Mouse (Mus musculus) frontal cortex, postnatal 10 days (tissue): ENCODE measurements around the gene Ltbp1.
A peak's percentile ranks its signal among the peaks of the same experiment; 100 is the strongest.

ENCODE experiments used
- DNase-seq, 2 experiments: peaks; one replicate each; pipeline ENCODE4 v3.0.0; 2022; ENCODE audit warnings: low spot score in 2 of 2, mixed read lengths in 1 of 2

The Ltbp1 gene

DNA sequence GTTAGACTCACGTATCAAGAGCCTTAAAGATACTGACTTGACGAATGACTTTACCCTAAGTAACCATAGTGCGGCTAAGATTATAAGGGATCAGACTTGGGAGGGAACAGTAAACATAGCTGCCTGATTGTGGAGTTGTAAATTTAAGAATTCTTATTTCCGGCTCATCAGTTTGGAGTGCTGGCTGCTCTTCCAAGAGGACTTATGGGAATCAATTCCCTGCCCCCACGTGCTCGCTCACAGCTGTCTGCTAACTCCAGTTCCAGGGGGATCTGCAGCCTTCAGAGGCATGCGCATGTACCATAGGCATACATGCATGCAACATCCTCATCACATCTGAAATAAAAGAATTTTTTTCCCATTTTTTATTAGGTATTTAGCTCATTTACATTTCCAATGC, 61.0 kb downstream of the Ltbp1 start:
- DNase-seq = no peak

DNA sequence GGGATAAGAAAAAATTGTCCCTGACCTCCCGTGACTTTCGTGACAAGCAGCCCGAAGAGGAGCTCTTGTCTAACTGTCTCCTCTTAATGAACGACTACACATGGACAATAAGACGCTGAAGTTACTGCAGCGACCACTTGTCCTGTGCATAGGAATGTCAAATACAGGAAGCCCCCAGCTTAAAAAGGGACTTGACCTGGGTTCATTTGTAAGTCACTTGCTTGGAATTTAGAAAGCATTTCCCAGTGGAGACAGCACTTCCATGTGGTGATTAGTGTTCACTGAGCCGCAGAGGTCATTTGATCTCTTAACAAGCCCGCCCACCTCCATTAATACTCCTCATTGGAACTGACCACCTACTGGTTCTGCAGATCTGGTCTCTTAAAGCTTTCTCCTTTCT, 61.9 kb downstream of the Ltbp1 start:
- no peak for DNase-seq

DNA sequence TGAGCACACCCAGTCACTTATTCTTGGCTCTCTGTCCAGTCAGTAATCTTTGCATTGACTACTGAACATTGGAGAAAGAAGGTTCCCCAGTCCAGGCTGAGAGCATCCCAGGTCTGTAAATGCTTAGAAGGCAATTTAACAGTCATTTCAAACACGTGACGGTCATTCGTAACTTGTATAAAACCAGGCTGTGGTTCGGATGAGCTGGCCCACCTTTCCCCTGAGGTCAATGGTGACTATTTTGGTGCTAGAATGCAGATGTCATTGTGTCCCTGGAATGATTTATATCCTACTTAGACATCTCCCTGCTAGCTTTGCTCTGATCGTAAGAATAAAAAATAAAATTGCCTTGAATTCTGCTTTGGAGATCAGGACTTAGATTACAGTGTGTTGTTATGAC, 63.9 kb downstream of the Ltbp1 start:
- no peak for DNase-seq

DNA sequence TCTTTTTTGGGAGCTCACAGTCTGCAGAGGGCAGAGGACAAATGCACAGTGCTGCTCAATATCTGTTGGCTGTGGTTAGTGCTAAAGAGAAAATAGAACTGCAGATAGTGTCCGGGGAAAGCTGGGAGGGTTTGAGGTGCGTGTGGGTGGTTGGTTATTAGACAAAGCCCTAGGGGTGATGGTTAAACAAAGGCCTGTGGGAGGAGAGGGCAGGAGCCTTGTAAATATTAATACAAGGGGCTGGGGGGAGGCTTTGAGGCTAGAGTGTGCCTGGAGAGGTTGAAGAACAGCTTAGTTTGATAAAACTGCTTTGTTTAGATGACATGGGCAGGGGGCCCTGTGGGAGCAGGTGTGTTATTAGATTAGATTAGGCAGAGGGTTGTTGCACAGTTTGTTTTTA, 65.8 kb downstream of the Ltbp1 start:
- no peak for DNase-seq

DNA sequence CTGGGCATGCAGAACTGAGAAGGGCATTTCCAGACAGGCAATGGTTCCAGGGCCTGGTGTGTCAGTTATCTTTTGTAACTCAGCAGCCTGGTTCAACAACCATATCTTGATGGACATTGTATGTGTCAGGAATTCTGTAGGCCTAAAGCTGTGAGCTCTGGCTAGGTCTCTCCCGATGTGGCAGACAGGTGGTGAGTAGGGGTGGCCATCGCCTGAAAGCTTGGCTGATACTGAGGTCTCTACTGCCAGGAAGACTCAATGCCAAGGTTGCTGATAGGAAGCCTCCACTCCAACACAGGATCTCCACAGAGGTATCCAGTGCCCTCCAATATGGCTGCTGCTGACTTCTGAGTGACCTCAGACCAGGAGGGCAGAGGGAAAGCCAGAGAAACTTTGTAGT, 66.4 kb downstream of the Ltbp1 start:
- DNase-seq = no peak

DNA sequence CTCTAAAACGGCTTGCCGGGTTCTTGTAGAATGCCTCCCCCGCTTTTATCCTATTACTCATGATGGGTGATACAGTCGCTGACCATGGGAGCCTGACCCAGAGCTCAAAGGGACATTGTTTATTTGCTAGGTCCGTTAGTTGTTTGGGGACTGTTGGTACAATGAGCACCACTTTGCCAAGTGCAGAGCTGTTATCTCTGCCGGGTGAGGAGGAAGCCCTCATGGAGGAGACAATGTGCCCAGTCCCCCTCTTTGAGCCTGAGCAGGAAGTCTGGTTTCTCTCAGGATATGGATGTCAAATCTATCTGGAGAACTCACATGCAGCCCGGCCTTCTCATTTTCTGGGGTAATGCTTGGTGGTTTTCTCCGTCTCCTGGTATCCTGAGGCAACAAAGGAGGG, 68.5 kb downstream of the Ltbp1 start:
- no peak for DNase-seq

DNA sequence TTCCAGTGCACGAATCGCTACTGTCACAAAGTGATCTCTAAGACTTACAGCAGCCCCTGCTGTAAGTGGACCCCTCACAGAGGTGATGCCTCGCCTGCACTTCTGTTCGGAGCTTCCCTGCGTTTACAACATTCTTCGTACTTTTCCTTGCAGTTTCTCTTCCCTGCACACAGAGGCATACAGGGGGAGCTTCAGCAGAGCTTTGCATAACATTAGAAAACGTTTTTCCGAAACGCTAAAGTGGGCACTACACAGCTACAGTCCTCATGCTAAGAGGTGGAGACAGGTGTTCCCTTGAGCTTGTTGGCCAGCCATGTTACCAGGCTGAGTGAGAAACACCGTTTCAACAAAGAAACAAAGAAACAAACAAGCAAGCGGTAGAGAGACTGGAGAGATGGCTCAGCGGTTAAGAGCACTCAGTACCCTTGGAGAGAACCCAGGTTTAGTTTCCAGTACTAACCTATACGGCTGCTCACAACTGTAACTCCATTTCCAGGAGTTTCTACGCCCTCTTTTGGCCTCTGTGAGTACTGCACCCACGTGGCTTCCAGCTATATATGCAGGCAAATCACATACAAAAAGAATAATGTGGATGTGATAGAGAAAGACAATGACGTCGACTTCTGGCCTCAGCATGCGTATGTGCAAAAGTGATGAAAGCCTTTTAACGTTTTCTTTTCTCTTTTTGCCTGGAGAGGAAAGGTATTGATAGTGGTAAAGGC, 69.8 kb downstream of the Ltbp1 start:
- no peak for DNase-seq

DNA sequence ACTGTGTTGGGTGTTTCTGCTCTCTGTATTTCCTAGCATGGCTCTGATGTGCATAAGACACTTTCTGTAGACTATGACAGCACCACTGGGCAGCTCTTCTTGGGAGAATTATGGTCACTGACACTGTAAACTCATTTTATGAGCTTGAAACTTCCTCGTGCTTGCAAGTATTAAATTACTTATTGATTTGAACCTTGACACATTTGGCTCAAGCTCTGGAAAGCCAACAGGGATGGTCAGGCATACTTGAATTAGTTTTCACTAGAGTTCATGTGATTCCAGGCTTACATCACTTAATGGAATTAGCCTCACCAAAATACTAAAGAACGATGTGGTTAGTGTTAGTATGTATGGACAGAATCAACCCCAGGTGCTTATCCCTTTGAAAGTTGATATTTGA, 76.0 kb downstream of the Ltbp1 start:
- no peak for DNase-seq

DNA sequence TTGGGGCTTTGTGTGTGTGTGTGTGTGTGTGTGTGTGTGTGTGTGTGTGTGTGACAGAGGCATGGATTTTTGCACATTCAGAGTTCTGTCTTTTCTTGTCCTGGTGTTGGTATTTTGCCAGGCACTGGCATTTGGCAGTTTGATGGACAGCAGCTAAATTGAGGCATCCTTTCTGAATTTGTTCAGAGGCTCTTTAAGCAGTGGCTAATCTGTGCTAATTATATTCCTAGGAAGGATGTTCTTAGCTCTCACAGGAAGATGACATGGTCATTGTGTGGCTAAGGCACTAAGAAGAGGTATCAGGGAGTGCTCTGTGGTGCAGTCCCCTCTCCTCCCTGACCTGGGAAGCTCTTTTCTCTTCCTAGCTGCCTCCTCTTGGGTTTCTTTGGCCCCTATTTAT, 77.1 kb downstream of the Ltbp1 start:
- DNase-seq = no peak

DNA sequence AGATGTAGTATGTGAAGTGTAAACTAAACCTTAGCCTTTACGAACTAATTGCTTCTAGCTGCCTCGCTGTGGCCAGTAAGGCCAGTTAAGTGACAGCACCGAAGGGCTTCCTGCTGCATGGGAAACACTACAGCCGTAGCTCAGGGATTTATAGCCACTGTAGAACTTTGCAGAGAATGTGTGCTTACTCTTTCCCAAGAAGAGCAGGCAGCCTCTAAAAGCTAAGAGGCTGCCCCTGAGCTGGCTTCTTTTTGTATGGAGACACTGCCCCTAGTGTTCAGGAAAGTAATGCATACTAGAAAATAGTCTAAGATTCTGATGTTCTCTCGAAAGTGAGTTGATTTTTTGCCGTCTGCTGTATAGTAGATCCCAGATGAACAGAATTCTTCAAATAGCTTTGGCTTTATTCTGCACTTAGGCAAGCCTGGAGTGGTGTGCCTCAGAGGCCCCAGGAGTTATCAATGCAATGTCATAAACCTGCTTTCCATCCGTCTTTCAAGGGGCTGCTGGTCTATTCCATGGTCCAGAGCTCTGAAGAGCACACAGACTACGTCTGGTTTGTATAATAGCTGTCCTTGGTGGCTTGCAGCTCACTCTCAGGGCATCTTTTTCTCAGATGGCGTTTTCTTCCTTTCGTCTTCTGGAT, 82.1 kb downstream of the Ltbp1 start:
- DNase-seq = no peak

DNA sequence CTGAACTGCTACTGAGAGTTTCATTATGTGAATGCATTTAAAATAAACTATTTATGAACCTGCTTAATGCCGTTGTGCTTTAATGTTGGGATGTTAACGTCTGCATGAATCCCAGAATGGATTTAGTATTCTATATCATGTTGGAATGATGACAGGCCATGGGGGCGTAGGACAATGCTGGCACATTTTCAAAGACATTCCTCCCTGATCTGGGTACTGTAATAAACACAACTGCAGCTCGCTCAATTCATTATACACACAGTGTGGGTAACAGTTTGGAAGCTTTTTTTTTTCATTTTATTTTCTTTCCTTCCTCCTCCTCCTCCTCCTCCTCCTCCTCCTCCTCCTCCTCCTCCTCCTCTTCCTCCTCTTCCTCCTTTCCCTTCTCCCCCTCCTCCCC, 82.9 kb downstream of the Ltbp1 start:
- DNase-seq = no peak

DNA sequence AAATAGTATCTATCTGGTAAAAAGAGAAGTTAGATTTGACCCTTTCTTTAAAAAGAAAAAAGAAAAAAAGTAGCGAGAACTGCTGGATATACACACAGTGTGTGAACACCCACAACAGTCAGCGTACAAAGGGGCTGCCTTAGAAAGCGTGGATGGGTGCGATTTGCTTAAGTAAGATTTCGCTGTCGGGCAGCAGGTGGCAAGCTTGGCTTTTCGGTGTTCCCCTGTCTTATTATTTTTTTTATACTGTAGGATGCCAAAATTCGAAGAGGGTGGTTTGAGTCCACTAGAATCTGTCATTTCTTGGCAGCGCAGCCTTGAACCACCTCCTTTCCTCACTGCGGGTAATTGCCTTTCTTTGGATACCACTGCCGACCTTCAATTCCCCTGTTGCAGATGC, 83.4 kb downstream of the Ltbp1 start:
- DNase-seq = peak; percentile 46 to 50

DNA sequence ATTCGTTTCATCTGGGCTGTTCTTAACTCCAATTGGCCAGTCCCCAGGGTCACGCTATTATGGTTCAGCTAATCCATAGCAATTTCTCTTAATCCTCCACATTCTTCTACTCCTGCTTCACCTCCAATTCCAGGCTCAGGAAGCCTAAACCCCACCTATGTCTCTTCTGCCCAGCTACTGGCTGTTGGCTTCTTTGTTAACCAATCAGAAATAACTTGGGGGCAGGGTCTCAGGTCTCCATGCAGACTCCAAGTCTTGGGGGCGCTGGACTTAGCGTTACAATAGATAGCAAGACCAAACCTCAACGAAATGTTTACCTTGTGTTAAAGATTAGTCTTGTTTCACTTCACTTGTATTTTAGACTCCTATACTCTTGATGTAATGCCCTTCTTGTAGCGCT, 85.2 kb downstream of the Ltbp1 start:
- no peak for DNase-seq

DNA sequence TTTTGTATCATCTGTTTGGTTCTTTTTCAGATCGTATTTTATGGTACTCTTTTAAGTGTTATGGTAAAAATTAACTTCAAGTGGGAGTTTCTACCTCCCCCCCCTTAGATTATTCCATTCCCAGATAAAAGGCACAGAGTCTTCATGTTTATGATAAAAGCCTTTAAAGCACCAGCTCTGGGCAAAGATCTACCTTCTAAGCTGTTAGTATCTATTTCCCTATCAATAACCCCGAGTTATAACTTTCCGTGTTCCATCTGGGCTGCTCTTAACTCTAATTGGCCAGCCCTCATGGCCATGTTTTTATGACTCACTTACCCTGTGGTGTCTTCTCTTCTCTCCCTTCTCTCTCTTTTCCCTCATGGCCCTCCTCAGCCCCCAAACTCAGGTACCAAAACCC, 88.2 kb downstream of the Ltbp1 start:
- no peak for DNase-seq

DNA sequence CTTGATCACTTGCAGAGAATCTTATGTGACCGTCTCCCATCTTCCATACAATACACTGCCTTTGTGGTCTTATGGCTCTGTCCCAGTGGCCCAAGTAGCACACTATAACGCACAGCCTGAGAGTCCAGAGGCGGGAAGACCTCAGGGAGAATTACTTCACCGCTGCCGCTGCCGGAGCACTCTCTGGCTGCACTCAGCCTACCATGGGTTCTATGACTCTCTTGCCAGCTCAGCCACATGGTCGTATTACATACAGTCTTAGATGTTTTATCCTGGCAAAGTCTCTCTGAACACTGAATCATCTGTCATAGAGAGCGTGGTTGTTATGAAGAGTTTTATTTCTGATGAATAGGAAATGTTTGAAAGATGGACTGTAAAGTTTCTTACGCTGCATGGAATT, 89.2 kb downstream of the Ltbp1 start:
- DNase-seq = no peak

DNA sequence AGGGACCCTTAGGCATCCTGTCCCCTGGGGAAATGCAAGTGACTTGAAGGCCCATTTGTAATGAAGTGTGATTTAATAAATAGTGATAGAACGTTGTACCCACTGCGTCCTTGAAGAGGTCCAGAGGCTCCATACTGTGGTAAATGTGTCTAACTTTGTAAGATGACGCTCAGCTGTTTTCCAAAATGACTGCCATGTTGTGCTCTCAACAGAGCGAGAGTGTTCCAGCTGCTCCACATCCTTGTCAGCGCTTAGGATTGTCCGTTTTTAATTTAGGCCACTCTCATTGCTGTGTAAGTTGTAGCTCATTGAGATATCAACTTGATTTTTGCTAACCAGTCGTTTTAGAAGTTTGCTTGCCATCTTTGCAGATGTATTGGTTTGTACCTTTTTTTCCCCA, 91.4 kb downstream of the Ltbp1 start:
- DNase-seq = no peak

DNA sequence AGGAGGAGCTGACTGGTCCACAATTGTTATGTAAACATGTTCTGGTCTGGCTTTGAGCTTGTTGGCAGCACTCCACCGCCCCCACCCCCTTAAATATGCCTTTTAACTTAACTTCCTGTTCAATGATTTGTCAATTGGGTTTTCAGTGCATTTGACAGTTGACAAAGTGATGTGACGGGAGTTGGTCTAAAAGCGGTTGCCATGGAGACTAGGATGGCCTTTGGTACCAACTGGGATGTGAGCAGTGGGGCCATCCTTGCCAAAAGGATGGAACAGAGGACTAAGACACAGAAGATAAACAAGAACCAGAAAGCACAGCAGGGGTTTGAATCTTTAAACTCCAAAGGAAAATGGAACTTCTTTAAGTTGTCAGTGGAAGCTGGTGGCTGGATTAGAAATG, 92.0 kb downstream of the Ltbp1 start:
- DNase-seq = no peak

DNA sequence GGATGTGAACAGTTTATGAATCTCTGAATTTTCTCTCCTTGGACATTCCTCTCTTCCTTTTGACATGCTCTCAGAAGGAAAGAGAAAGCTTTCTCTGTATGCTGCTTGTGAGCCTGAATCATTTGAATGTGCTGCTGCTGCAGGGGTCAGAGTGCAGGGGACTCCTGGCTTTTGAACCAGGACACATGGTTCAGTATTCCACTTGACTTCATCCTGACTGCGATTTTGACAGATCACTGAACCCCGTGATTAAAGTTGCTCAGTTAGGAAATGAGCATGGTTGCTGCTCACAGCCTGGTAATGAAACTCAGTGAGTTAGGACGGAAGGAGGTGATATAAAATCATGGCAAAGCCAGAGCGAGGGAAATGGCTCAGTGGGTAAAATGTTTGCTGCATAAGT, 95.8 kb downstream of the Ltbp1 start:
- DNase-seq = no peak

DNA sequence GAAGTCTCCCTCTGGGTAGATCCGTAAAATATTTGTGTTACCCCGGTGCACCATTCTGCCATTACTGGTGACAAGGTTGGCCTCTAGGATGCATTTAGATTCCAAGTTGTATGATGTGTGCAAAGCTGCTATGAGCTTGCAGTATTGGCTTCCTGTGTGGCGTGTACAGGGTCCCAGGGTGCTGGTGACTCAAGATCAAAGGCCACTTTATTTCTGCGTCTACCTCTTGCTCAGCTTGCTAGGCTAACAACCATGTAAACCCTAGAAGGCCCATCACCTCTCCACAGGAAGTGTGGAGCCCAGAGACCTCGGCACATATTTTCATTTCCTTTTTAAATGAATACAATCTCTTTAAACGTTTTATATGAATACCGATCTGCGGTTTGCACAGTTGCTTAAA, 96.6 kb downstream of the Ltbp1 start:
- DNase-seq = no peak

DNA sequence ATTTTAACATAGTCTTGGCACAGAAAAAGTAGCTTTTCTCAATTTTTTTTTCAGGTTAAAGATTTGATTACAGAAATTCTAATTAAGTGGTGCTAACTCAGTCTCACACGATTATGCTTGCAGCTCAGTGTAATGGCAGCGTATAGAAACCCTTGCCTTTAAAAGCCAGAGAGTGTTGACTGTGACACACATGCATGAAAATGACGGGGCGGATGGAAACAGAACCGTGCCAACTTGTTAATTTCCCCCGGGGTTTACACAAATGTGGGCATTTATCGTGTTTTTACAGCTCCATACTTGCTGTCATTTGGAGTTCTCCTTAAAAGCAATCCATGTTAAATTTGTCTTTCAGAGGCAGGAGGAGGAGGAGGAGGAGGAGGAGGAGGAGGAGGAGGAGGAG, 102.0 kb downstream of the Ltbp1 start:
- no peak for DNase-seq

DNA sequence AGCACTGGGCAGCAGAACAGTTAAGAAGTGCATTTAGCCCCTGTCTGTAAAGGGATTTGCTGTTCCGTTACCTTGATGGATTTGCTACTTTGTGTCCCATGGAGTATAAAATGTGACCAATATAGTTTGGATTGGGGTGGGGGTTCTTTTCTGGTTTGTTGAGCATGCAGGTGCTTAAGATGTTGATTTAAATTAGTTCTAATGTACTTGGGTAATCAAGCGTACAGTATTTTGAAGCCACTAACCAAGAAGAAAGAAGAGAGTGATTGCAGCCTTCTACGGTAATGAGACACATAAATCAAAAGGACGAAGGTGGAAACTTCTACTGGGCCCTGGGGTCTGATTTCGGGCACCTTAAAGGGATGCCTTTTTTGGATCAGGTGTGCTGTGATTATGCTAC, 102.5 kb downstream of the Ltbp1 start:
- no peak for DNase-seq

DNA sequence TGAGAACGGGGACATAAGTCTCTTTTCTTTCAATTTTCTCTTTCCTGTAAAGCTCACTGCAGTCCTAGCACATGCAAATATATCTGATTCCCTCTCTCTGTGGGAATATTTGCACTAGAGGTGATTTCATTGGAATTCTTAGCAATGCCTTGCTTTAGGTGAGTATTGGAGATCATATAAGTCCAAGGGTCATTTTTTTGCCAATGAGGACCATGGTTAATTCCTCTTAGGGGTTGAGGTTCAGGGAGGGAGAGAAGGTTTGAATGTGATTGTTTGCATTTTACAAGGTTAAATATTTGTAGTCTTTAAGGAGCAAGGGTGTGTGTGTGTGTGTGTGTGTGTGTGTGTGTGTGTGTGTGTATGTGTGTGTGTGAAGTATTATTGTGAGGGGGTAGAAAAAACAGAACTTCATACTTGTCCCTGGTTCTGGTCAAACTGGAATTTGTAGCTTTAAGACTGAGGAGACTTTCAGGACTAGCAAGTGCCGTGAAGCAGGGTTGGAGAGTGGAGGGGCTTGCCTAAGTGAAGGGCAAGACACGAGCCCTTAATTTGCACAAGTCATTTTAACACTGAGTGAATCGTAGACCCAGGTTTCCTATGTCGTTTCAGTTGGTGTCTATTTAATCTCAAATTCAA, 103.8 kb downstream of the Ltbp1 start:
- no peak for DNase-seq
